Mouse (Mus musculus) megakaryocyte, embryonic 14.5 days (primary cell): Measurements from ENCODE around the gene Bag5.

Experiments used
- FLI1 ChIP-seq: IDR thresholded peaks from 2 replicates; pipeline ENCODE4 v1.6.1; 2012; ENCODE audit warnings: low read length, inconsistent platforms, mixed read lengths
- GATA1 ChIP-seq: IDR thresholded peaks from 3 replicates; pipeline ENCODE4 v1.6.1; 2012; ENCODE audit warnings: mixed read lengths, low read length, inconsistent platforms, borderline replicate concordance

DNA sequence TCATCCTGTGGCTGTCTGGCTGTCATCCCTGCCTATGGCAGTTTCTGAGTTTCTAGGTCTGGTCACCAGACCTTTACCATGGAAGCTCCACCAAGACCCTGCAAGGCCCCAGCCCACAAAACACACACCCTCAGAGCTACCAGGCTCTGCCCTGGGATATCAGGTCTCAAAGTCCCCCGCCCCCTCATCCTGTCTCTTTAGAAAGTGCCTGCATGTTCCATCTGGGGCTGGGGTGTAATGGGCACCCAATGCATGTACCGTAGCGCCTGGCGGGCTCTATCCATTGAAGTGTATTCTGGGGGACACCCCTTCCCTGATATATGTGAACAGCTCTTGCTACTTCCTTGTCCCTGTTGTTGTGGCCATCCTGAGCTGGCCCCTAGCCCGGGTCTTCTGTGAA, 20.2 kb downstream of the Bag5 start:
- TF ChIP-seq GATA1 (no peak), FLI1 (no peak)
